Mouse (Mus musculus) erythroblast, embryonic 14.5 days (primary cell): Measurements from ENCODE around the gene Susd2.

ENCODE experiments used
- GATA1 ChIP-seq: IDR thresholded peaks from 2 replicates; pipeline ENCODE4 v1.6.1; 2012; ENCODE audit warnings: low read length, inconsistent platforms, mixed read lengths
- TAL1 ChIP-seq: IDR thresholded peaks from 3 replicates; pipeline ENCODE4 v1.6.1; 2012; ENCODE audit warnings: low read length, inconsistent platforms, mixed read lengths

DNA sequence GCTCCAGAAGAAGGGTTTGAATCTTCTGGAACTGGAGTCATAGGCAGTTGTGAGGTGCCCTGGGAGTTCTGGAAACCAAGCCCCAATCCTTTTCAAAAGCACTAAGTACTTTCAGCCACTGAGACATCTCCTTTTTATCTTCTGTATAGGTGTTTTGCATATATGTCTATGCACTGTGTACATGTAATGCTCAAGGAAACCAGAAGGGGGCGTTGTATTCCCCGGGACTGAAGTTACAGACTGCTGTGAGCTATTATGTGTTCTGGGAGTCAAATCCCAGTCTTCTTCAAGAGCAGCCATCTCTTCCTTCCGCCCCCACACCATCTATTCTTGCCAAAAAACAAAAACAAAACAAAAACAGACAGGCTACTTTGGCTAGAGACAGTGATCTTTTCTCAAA is 23.0 kb downstream of the Susd2 start:
- TF ChIP-seq GATA1: no peak
- TF ChIP-seq TAL1: no peak
